Mouse (Mus musculus): ENCODE data around the gene Tmem110.

The Tmem110 gene

GRCm38 (mm10) chr14:30825476-30826131 lies at the start of gene Tmem110:
Tmem110 (plus strand) TSS chr14:30825590.
- peak; percentile 88 for DNase-seq

GRCm38 (mm10) chr14:30784614-30785013 lies 40.8 kb upstream of the Tmem110 start:
- DNase-seq = no peak

GRCm38 (mm10) chr14:30789471-30789870 lies 35.9 kb upstream of the Tmem110 start:
- DNase-seq = peak; percentile 21

GRCm38 (mm10) chr14:30792871-30793270 lies 32.5 kb upstream of the Tmem110 start:
- no peak for DNase-seq

- no peak for DNase-seq
Measured at GRCm38 (mm10) chr14:30801756-30802155, 23.6 kb upstream of the Tmem110 start.

- no peak for DNase-seq
Measured at GRCm38 (mm10) chr14:30821136-30821535, 4.3 kb upstream of the Tmem110 start.

GRCm38 (mm10) chr14:30824456-30824995 lies 864 bp upstream of the Tmem110 start:
- DNase-seq = no peak

- DNase-seq = no peak
Measured at GRCm38 (mm10) chr14:30825021-30825475, 342 bp upstream of the Tmem110 start.

- DNase-seq = no peak
Measured at GRCm38 (mm10) chr14:30826174-30827140, 1.1 kb downstream of the Tmem110 start.

- DNase-seq = no peak
Measured at GRCm38 (mm10) chr14:30827480-30827879, 2.1 kb downstream of the Tmem110 start.

GRCm38 (mm10) chr14:30828077-30828476 lies 2.7 kb downstream of the Tmem110 start:
- DNase-seq = no peak

- DNase-seq = no peak
Measured at GRCm38 (mm10) chr14:30828635-30829460, 3.5 kb downstream of the Tmem110 start.

GRCm38 (mm10) chr14:30837416-30837996 lies 12.1 kb downstream of the Tmem110 start:
- no peak for DNase-seq

- DNase-seq = no peak
Measured at GRCm38 (mm10) chr14:30843701-30844100, 18.3 kb downstream of the Tmem110 start.

- DNase-seq = no peak
Measured at GRCm38 (mm10) chr14:30850504-30850903, 25.1 kb downstream of the Tmem110 start.

- DNase-seq = no peak
Measured at GRCm38 (mm10) chr14:30852325-30852724, 26.9 kb downstream of the Tmem110 start.

GRCm38 (mm10) chr14:30855316-30855715 lies 29.9 kb downstream of the Tmem110 start:
- DNase-seq = no peak

- DNase-seq = no peak
Measured at GRCm38 (mm10) chr14:30856885-30857507, 31.6 kb downstream of the Tmem110 start.

GRCm38 (mm10) chr14:30857990-30858389 lies 32.6 kb downstream of the Tmem110 start:
- DNase-seq = no peak

- no peak for DNase-seq
Measured at GRCm38 (mm10) chr14:30861421-30862125, 36.2 kb downstream of the Tmem110 start.

GRCm38 (mm10) chr14:30862368-30862767 lies 37.0 kb downstream of the Tmem110 start:
- no peak for DNase-seq

Measured in right cerebral cortex, postnatal 25 days (tissue).